Mouse (Mus musculus) lung, postnatal 0 days (tissue): ENCODE measurements around the gene Mad1l1.
A peak's percentile ranks its signal among the peaks of the same experiment; 100 is the strongest.

ENCODE experiments used
- CTCF ChIP-seq: IDR thresholded peaks from 2 replicates; pipeline ENCODE4 v1.5.1; 2016; ENCODE audit warnings: antibody characterized with exemption, mild to moderate bottlenecking
- EP300 ChIP-seq: IDR thresholded peaks from 2 replicates; pipeline ENCODE4 v1.6.1; 2016; ENCODE audit warnings: antibody characterized with exemption, mild to moderate bottlenecking, control low read depth

DNA sequence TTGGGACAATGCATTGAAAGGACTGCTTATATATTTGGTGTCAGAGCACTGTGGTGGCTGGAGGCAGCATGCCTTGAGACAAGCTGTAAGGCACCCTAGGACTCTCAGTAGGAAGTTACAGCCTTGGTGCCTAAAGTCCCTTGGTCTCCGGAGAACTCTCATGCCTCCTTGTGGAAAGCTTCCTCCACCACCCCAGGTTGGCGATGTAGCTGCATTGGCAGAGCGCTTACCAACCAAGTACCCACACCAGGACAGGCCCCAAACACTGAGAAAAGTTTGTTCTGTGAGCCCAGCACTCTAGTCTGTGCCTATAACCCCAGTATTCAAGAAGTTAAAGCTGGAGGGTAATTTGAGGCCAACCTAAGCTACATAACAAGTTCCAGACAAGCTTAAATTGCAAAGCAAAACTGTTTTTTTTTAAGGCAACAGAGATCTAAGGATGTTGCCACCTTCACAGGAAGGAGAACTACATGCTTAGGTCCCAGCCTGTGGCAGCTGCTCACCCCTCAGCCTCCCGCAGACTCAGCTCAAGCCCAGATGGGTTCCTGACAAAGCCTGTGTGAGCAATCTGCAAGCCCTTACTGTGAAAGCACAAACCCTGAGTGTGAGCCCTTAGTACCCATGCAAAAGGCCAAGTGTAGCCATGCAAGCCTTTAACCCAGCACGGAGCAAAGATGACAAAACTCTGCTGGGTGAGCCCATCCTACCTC is 50.2 kb downstream of the Mad1l1 start:
- peak; percentile 29; the same call in 1 of the 2 replicates for TF ChIP-seq CTCF
- no peak for TF ChIP-seq EP300
